Mouse (Mus musculus): ENCODE results near the gene Eef1b2. TPM values are rescaled to one million over a fixed set of nuclear protein-coding genes. Genes with fewer than 3 reads are reported as not detected.
"Not testable (repeated sequence)": the region's sequence is repeated elsewhere in the genome, so short reads cannot be mapped to it uniquely, and the experiment has no call there.

The Eef1b2 gene
- polyA plus RNA-seq, 1 experiment from 2014 or later: 502 TPM

DNA sequence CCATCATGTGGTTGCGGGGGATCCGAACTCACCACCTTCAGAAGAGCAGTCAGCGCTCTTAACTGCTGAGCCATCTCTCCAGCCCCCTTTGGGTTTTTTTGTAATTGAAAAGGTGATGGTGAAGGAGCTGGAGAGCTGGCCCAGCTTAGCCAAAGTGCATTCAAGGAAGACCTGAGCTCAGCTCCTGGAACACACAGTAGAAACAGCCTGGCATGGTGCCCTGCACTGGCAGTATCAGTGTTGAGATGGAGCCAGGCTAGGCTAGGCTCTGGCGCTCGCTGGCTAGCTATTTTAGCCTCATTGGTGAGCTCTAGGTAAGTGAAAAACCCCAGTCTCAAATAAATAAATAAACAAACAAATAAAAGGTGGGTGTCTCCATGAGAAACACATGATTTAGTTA, 5.6 kb downstream of the Eef1b2 start:
- peaks cover 8% of the 10 kb centered on the region for H3K4me1 ChIP-seq (replicated peaks; ENCODE audit: control insufficient read depth, insufficient read depth, low read length)
- H3K4me3 ChIP-seq (ENCODE audit: low read depth, low read length): no peak overlapping the region
- no peaks in the 10 kb centered on the region for H3K9me3 ChIP-seq (ENCODE audit: control insufficient read depth, low read length)
- ATAC-seq (replicated peaks; ENCODE audit: low FRiP score) (no peak), DNase-seq (ENCODE audit: low spot score) (no peak)
- no peak overlapping the region for H3K9ac ChIP-seq (ENCODE audit: low read length)
- H3K36me3 ChIP-seq (ENCODE audit: control insufficient read depth, insufficient read depth, low read length): peaks cover 3% of the 10 kb centered on the region; the same call in 1 of the 2 replicates
- no peak overlapping the region for H3K27ac ChIP-seq (ENCODE audit: low read depth, low read length)
- no peak overlapping the region for H3K4me2 ChIP-seq (ENCODE audit: low read depth, low read length, severe bottlenecking)
- WGBS: 86% methylated on average over 5 of the region's 5 CpGs
- no peaks in the 10 kb centered on the region for H3K27me3 ChIP-seq (ENCODE audit: control insufficient read depth, insufficient read depth, low read length)

DNA sequence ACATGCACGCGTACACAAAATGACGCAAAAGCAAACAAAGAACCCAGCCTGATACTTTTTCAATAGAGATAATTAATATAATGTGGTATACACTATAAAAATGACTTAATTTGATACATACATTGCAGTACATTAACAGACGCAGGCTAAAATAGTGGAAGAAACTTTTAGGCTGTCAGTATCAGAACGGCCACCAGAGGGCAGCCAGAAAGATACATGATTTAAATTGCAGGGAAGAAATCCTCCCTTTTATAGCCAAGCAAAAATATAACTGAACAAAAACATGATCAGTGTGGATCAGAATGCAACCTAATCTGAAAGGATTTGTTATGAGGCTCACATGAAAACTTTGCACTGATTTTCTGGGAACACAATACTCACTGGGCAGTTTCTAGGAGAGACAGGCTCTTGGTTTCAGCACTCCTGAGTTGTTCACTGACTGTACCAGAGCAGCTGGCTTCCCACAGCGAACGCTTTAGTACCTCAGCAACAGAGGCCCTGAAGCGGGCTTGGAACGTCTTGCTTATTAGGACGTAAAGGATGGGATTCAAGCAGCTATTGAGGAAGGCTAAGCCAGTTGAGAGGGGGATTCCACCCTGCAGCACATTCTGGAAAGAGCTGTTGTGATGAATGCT, 6.1 kb downstream of the Eef1b2 start:
- no peak overlapping the region for H3K4me2 ChIP-seq (ENCODE audit: low read depth, low read length, severe bottlenecking)
- peaks cover 3% of the 10 kb centered on the region; the same call in 1 of the 2 replicates for H3K36me3 ChIP-seq (ENCODE audit: control insufficient read depth, insufficient read depth, low read length)
- no peak overlapping the region for H3K9ac ChIP-seq (ENCODE audit: low read length)
- peaks cover 5% of the 10 kb centered on the region for H3K4me1 ChIP-seq (replicated peaks; ENCODE audit: control insufficient read depth, insufficient read depth, low read length)
- H3K27ac ChIP-seq (ENCODE audit: low read depth, low read length): no peak overlapping the region
- H3K9me3 ChIP-seq (ENCODE audit: control insufficient read depth, low read length): no peaks in the 10 kb centered on the region
- H3K27me3 ChIP-seq (ENCODE audit: control insufficient read depth, insufficient read depth, low read length): no peaks in the 10 kb centered on the region
- no peak for ATAC-seq (replicated peaks; ENCODE audit: low FRiP score)
- DNase-seq (ENCODE audit: low spot score): peak; percentile 63
- 63% methylated on average over 10 of the region's 10 CpGs for WGBS
- H3K4me3 ChIP-seq (ENCODE audit: low read depth, low read length): no peak overlapping the region

DNA sequence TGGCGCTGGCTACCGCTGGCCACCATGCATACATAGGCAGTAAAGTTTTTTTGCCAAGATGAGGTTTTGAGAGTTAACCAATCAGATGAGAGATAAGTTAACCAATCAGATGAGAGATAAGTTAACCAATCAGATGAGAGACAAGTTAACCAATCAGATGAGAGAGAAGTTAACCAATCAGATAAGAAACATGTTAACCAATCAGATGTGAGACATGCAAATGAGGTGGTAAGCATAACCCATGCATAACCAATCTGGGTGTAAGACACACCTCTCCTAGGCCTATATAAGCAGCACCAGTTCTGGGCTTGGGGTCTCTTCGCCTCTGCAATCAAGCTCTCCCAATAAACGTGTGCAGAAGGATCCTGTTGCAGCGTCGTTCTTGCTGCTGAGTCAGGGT, 8.8 kb downstream of the Eef1b2 start:
- ATAC-seq (replicated peaks; ENCODE audit: low FRiP score); H3K9me3 ChIP-seq (ENCODE audit: control insufficient read depth, low read length); H3K27ac ChIP-seq (ENCODE audit: low read depth, low read length); H3K4me2 ChIP-seq (ENCODE audit: low read depth, low read length, severe bottlenecking); H3K36me3 ChIP-seq (ENCODE audit: control insufficient read depth, insufficient read depth, low read length); H3K4me3 ChIP-seq (ENCODE audit: low read depth, low read length); DNase-seq (ENCODE audit: low spot score); H3K27me3 ChIP-seq (ENCODE audit: control insufficient read depth, insufficient read depth, low read length); H3K9ac ChIP-seq (ENCODE audit: low read length); H3K4me1 ChIP-seq (replicated peaks; ENCODE audit: control insufficient read depth, insufficient read depth, low read length): not testable (repeated sequence)
- WGBS: 98% methylated on average over 6 of the region's 6 CpGs

DNA sequence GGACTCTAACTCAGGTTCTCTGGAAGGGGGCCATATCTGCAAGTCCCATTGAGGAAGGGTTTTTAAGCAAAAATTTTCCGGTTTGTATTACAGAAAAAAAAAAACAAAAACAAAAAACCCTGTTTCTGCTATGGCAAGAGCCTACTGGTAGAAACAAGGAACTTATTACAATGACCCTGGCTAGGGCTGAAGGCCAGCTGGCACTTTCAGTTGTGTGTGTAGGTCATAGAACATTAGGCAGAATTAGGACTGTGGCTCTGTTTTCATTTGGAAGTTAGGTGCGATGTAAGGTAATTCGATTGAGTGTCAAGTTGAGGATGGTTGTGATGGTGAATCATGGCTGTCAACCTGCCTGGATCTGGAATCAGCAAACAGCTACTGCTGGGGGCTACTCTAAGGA, 11.9 kb downstream of the Eef1b2 start:
- Histone ChIP-seq H3K4me2 (ENCODE audit: low read depth, low read length, severe bottlenecking) (no peak overlapping the region), H3K9ac (ENCODE audit: low read length) (no peak overlapping the region), H3K27me3 (ENCODE audit: control insufficient read depth, insufficient read depth, low read length) (no peaks in the 10 kb centered on the region), H3K27ac (ENCODE audit: low read depth, low read length) (no peak overlapping the region), H3K4me1 (replicated peaks; ENCODE audit: control insufficient read depth, insufficient read depth, low read length) (no peaks in the 10 kb centered on the region), H3K4me3 (ENCODE audit: low read depth, low read length) (no peak overlapping the region), H3K9me3 (ENCODE audit: control insufficient read depth, low read length) (no peaks in the 10 kb centered on the region), H3K36me3 (ENCODE audit: control insufficient read depth, insufficient read depth, low read length) (no peaks in the 10 kb centered on the region)
- ATAC-seq (replicated peaks; ENCODE audit: low FRiP score) (no peak), DNase-seq (ENCODE audit: low spot score) (no peak)
- WGBS: 94% methylated on average over 3 of the region's 3 CpGs

DNA sequence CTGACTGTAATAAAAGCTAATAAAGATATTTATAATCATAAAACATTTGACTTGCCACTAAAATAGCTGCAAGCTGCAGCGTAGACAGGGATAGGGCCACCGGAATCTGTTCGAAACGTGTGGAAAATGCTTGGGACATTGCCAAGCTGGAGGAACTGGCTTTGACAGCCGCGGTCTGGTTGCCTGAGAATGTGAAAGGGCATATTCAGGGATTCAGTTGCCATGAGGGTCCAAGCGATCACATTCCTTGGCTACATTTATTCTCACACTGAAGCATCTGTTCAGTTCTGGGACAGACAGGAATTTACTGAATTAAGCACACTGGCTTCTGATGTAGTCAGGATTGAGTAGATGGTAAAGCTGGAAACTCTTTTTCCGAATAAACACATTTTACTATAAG, 14.2 kb downstream of the Eef1b2 start:
- Histone ChIP-seq H3K9me3 (ENCODE audit: control insufficient read depth, low read length) (no peaks in the 10 kb centered on the region), H3K4me2 (ENCODE audit: low read depth, low read length, severe bottlenecking) (no peak overlapping the region), H3K36me3 (ENCODE audit: control insufficient read depth, insufficient read depth, low read length) (no peaks in the 10 kb centered on the region), H3K4me3 (ENCODE audit: low read depth, low read length) (no peak overlapping the region), H3K27ac (ENCODE audit: low read depth, low read length) (no peak overlapping the region), H3K27me3 (ENCODE audit: control insufficient read depth, insufficient read depth, low read length) (no peaks in the 10 kb centered on the region), H3K9ac (ENCODE audit: low read length) (no peak overlapping the region), H3K4me1 (replicated peaks; ENCODE audit: control insufficient read depth, insufficient read depth, low read length) (no peaks in the 10 kb centered on the region)
- no peak for ATAC-seq (replicated peaks; ENCODE audit: low FRiP score)
- no peak for DNase-seq (ENCODE audit: low spot score)
- 94% methylated on average over 8 of the region's 8 CpGs for WGBS

DNA sequence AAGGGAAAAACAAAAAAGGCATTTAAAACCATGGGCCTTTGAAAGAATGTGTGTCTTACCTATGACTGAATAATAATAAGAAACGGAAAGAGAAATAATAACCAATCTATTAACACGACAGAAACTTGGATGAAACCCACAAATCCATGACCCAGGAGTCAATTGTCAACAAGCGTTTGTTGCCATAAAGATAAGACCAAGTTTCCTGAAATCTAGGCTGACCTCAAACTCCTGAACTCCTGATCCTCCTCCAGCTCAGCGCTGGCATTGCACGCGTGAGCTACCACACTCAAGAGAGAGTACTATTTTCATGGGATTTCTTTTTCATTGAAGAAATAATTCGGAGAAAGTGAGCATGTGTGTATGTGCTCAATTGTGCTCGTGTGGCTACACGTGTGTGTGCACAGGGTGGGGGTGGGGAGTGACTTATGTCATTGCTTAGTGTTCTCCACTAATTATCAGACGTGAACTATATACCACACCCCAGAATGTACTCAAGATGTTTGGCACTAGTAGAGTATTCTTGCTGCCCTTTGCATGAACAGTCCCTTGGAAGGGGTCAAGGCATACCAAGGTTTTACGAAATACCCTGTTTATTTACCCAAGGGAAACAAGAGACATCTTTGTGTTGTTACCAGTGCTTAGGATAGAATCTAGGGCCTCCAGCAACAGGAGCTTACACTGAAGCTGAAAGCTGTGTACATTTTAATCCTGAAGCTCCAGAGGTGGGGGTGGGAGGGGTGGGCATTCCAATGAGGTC, 15.9 kb downstream of the Eef1b2 start:
- no peak overlapping the region for H3K27ac ChIP-seq (ENCODE audit: low read depth, low read length)
- no peaks in the 10 kb centered on the region for H3K4me1 ChIP-seq (replicated peaks; ENCODE audit: control insufficient read depth, insufficient read depth, low read length)
- no peak overlapping the region for H3K9ac ChIP-seq (ENCODE audit: low read length)
- H3K36me3 ChIP-seq (ENCODE audit: control insufficient read depth, insufficient read depth, low read length): no peaks in the 10 kb centered on the region
- WGBS: 86% methylated on average over 11 of the region's 11 CpGs
- DNase-seq (ENCODE audit: low spot score) (no peak), ATAC-seq (replicated peaks; ENCODE audit: low FRiP score) (no peak)
- H3K4me3 ChIP-seq (ENCODE audit: low read depth, low read length): no peak overlapping the region
- H3K4me2 ChIP-seq (ENCODE audit: low read depth, low read length, severe bottlenecking): no peak overlapping the region
- no peaks in the 10 kb centered on the region for H3K9me3 ChIP-seq (ENCODE audit: control insufficient read depth, low read length)
- H3K27me3 ChIP-seq (ENCODE audit: control insufficient read depth, insufficient read depth, low read length): no peaks in the 10 kb centered on the region

DNA sequence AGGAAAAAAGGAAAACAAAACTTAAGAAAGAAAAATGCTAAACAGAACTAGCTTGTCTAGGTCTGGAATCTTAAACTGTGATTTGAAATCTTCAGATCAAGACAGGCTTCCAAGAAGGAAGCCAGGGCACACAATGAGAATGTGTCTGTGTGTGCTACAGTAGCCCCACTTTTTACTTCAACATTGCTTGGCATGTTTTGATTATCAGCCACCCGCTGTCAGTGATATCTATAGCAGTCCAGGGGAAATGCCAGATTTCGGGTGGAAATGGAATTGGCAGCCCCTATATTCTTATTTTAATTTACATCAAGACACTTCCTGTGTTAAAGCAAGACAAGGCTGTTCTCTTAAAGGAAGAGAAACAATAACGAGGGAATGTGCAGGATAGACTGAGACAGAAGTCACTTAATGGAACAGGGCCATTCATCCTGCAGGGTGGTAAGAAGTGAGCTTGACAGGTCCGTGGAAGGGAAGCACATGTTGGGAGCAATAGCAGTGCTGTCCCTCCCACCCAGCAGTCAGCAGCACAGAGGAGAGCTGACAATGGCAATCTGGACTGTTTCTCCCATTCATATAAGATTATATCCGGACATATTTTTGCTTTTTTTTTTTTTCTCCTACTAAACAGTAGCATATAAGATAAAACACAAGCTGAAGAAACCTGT, 19.4 kb downstream of the Eef1b2 start:
- H3K27me3 ChIP-seq (ENCODE audit: control insufficient read depth, insufficient read depth, low read length): no peaks in the 10 kb centered on the region
- ATAC-seq (replicated peaks; ENCODE audit: low FRiP score) (no peak), DNase-seq (ENCODE audit: low spot score) (no peak)
- H3K27ac ChIP-seq (ENCODE audit: low read depth, low read length): no peak overlapping the region
- no peak overlapping the region for H3K4me2 ChIP-seq (ENCODE audit: low read depth, low read length, severe bottlenecking)
- H3K4me3 ChIP-seq (ENCODE audit: low read depth, low read length): no peak overlapping the region
- no peaks in the 10 kb centered on the region for H3K36me3 ChIP-seq (ENCODE audit: control insufficient read depth, insufficient read depth, low read length)
- WGBS: 67% methylated on average over 5 of the region's 5 CpGs
- no peak overlapping the region for H3K9ac ChIP-seq (ENCODE audit: low read length)
- H3K4me1 ChIP-seq (replicated peaks; ENCODE audit: control insufficient read depth, insufficient read depth, low read length): no peaks in the 10 kb centered on the region
- H3K9me3 ChIP-seq (ENCODE audit: control insufficient read depth, low read length): no peaks in the 10 kb centered on the region

DNA sequence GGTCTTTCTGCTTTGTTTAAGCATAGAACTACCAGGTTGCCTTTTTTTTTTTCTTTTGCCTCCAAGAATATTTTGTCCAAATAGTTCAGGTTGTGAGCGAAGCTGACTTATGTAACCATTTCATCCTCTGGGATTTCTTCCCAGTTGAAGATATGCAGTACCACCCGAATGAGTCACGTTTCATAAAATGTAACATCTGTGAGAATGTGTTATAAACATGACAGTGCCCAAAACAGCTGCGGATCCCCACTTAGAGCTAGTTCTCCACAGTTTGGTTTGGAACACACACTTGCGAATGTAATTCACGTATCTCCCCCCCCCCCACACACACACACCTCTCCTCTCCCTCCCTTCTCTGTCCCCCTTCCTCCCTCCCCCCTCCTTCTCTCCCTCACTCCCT, 22.8 kb downstream of the Eef1b2 start:
- H3K9me3 ChIP-seq (ENCODE audit: control insufficient read depth, low read length): no peaks in the 10 kb centered on the region
- H3K4me1 ChIP-seq (replicated peaks; ENCODE audit: control insufficient read depth, insufficient read depth, low read length): peaks cover 11% of the 10 kb centered on the region
- H3K27ac ChIP-seq (ENCODE audit: low read depth, low read length): no peak overlapping the region
- H3K4me3 ChIP-seq (ENCODE audit: low read depth, low read length): no peak overlapping the region
- no peak for DNase-seq (ENCODE audit: low spot score)
- H3K27me3 ChIP-seq (ENCODE audit: control insufficient read depth, insufficient read depth, low read length): no peaks in the 10 kb centered on the region
- H3K9ac ChIP-seq (ENCODE audit: low read length): no peak overlapping the region
- no peaks in the 10 kb centered on the region for H3K36me3 ChIP-seq (ENCODE audit: control insufficient read depth, insufficient read depth, low read length)
- H3K4me2 ChIP-seq (ENCODE audit: low read depth, low read length, severe bottlenecking): no peak overlapping the region
- ATAC-seq (replicated peaks; ENCODE audit: low FRiP score): no peak
- WGBS: 99% methylated on average over 6 of the region's 6 CpGs
